Mouse (Mus musculus): ENCODE measurements around the gene Smad6.

Smad6 gene

GRCm38 (mm10) chr9:64021853-64022561, at the start of gene Smad6:
Gene Smad6, minus strand, starts transcription at chr9:64022059.
- peak; percentile 73 for DNase-seq

DNA sequence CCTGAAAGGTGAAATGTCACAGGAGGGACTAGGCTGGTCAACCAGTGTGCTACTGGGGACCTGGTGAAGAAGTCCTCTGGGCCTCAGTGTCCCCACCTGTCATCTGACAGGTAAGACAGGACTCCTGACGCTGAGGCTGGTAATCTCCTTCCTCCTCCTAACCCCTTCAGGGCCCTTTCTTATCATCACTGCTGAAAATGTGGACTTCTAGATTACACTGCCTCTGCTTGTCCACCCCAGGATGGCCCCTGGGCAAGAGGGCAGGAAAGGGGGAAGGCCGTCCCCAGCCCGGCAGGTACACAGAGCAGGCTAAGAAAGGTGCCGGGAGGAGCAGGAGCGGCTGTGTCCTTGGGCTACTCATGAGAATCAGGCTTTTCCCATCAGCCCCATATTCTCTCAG, 48.8 kb upstream of the Smad6 start:
- no peak for DNase-seq

- DNase-seq, result no peak
Measured at GRCm38 (mm10) chr9:64069131-64069530, 47.3 kb upstream of the Smad6 start.

- no peak for DNase-seq
Measured at GRCm38 (mm10) chr9:64068571-64068970, 46.7 kb upstream of the Smad6 start.

- DNase-seq, result no peak
Measured at GRCm38 (mm10) chr9:64067787-64068186, 45.9 kb upstream of the Smad6 start.

GRCm38 (mm10) chr9:64060033-64060539, 38.2 kb upstream of the Smad6 start:
- DNase-seq, result peak; percentile 38

- DNase-seq, result no peak
Measured at GRCm38 (mm10) chr9:64057903-64058650, 36.2 kb upstream of the Smad6 start.

GRCm38 (mm10) chr9:64055162-64055561, 33.3 kb upstream of the Smad6 start:
- no peak for DNase-seq

- DNase-seq, result no peak
Measured at GRCm38 (mm10) chr9:64053786-64054185, 31.9 kb upstream of the Smad6 start.

DNA sequence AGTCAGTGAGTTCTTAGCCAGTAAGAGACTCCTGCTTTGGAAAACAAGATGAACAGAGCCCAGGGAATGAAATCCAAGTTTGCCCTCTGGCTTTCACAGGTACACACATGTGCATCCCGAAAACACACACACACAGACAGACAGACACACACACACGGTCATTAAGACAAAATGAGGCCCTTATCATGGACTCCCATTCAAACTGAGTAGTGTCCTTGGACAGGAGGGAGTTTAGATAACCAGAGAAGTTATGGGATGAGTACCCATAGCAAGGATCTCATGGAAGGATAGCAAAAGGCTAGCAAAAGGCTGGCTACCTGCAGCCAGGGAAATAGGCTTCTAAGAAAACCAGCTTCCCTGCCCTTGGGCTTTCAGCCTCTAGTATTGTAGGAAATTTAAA, 29.4 kb upstream of the Smad6 start:
- no peak for DNase-seq

DNA sequence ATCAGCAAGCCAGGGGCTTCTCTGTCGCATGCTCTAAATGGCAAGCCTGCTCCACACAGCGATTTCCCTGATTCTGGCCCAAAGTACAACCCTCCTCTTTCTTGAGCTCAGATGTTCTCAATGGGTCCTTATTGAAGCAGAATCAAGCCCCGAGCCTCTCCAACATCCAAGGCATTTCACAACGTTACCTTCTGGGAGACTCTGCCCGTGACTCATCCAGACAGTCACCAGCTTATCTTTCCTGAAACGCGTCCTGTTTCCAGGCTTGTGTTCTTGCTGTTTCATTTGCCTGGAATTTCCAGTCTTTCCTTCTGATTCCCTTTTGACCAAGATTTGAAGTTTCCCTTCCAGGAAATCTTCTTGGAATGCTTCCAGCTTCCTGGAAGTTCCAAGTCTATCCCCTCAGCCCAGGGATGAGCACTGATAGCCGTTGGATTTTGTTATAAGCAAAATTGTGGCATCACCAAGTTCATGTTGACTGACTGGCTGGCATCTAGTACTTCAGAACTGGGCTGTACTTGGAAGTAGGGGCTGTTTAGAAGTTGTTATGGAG, 28.7 kb upstream of the Smad6 start:
- no peak for DNase-seq

DNA sequence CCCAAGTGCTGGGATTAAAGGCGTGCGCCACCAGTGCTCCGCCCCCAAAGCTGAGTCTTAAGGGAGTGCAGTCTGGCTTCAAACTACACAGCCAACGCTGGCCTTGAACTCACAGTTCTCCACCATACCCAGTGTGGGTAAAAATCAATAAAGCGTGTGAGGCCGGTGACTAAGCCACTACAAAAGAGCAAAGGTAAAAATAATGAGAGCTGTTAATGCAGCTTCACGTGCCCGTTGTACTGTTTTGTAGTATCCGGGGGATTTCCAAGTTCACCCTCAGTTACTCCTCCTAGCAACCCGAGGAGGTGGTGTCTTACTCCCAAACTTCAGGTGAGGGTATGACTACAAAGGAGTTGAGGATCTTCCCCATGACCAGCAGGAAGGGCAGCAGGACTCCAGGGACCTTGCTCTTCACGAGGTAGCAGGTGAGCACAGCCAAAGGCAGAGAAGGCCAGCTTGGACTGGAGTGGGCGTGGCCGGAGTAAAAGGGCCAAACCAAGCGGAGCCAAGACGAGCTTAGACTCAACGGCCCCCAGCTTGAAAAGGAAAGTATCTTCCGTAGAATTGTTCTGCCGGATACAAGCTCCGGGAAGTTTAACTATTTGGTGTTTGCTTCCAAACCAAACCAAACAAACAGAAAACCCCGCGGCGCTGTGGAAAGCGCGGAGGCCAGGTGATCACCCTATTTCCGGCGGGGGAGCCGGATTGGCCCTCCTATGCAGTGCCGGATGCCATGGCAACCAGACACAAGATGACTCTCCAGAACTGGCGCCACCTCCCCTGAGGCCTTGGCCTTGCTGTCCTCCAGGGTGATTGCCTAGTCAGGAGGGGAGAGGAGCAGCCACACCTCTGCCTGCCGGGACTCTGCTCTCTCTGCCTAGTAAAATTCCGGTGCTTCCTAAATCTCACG, 27.9 kb upstream of the Smad6 start:
- peak; percentile 26 for DNase-seq

- no peak for DNase-seq
Measured at GRCm38 (mm10) chr9:64045117-64045890, 23.4 kb upstream of the Smad6 start.

DNA sequence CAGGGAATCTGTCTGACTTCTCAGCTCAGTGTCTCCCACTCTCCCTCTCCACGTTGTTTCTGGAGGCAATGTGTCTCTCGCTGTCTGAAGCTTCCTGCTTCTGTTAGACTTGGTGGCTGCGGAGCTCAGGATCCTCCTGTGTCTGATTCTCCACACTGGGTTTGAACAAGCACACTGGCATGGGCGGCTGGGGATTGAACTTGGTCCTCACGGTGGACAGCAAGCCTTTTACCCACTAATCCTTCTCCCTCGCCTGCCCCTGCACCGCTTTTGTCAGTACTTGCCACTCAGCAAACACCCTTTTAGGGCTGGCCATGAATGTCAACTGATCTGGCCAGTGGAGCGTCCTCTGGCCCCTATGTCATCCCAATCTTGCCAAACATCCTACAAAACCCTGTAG, 22.5 kb upstream of the Smad6 start:
- DNase-seq, result no peak

DNA sequence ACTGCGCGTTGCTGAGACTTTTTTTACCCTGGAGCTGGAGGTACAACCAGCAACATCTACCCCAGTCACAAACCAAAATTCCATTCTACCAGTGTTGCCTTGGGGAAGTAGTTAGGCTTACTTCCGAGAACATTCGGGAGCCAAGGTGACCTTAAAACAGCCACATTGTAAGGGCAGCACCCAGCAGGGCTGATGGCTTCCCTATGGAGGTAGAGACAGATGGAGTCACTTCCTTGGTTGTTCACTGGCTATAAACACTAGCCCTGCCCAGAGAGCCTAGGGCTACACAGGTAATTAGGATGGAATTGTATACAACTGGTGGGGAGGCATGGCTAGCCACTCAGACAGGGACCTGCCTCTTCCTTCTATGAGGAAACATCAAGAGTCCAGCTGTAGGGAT, 21.1 kb upstream of the Smad6 start:
- DNase-seq, result no peak

DNA sequence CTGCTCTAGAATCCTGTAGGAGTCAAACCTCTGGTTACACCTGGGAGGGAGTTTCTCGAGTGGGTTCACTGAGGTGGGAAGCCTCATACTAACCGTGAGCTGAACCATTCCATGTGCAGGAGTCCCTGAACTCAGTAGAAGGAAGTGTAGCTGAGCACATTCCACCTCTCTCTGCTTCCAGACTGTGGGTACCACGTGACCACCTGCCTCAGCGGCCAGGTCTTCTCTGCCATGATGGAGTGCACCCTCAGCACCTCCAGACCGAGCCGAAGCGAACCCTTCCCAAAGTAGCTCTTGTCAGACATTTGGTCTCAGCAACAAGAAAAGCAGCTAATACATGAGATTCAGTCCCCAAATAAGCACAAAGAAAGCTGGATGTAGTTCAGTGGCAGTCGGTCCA, 20.4 kb upstream of the Smad6 start:
- DNase-seq, result no peak

GRCm38 (mm10) chr9:64029908-64030631, 8.2 kb upstream of the Smad6 start:
- DNase-seq, result no peak

GRCm38 (mm10) chr9:64025565-64025964, 3.7 kb upstream of the Smad6 start:
- DNase-seq, result peak; percentile 25

GRCm38 (mm10) chr9:64024976-64025375, 3.1 kb upstream of the Smad6 start:
- no peak for DNase-seq

- peak; percentile 85 for DNase-seq
Measured at GRCm38 (mm10) chr9:64022562-64023366, 905 bp upstream of the Smad6 start.

Measured in right cerebral cortex, postnatal 14 days (tissue).